Mouse (Mus musculus) liver, adult 2 months (tissue): ENCODE measurements around the gene Tmprss3.

Source experiments
- CTCF ChIP-seq: fragments of 200-500 bp; IDR thresholded peaks from 2 replicates; pipeline ENCODE4 v1.5.1; 2011; ENCODE audit warnings: low read depth, low read length, control low read depth
- POLR2A ChIP-seq: fragments of 200-500 bp; IDR thresholded peaks from 2 replicates; pipeline ENCODE4 v1.6.1; 2011; ENCODE audit warnings: low read length, control low read depth; ENCODE audit not compliant: insufficient read depth; ENCODE audit errors: extremely low read depth

- TF ChIP-seq CTCF: no peak
- TF ChIP-seq POLR2A: no peak
Measured at GRCm38 (mm10) chr17:31163821-31164220, 35.0 kb downstream of the Tmprss3 start.
